Mouse (Mus musculus): ENCODE measurements around the gene Ttc39d.
A peak's percentile ranks its signal among the peaks of the same experiment; 100 is the strongest.
"Not testable (repeated sequence)": the region's sequence is repeated elsewhere in the genome, so short reads cannot be mapped to it uniquely, and the experiment has no call there.

Gene Ttc39d

DNA sequence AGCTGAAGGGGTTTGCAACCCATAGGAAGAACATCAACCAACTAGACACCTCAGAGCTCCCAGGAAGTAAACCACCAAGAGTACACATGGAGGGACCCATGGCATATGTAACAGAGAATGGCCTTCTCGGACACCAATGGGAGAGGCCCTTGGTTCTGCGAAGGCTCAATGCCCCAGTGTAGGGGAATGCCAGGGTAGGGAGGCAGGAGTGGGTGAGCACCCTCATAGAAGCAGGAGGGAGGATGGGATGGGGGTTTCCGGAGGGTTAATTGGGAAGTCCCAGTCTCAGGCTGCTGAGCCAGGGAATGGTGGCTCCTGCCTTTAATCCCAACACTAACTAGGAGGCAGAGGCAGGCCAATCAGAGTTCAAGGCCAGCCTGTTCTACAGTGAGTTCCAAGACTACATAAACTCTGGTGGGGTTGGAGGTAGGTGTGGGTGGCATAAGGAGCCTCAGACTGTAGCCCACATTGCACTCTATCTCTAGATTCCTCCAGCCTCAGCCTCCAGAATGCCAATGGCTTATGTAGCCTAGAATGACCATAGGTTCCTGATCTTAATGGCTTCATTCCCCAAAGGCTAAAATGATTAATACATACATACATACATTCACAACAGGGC, 8.0 kb upstream of the Ttc39d start:
- no peak for DNase-seq (ENCODE audit: low spot score)

DNA sequence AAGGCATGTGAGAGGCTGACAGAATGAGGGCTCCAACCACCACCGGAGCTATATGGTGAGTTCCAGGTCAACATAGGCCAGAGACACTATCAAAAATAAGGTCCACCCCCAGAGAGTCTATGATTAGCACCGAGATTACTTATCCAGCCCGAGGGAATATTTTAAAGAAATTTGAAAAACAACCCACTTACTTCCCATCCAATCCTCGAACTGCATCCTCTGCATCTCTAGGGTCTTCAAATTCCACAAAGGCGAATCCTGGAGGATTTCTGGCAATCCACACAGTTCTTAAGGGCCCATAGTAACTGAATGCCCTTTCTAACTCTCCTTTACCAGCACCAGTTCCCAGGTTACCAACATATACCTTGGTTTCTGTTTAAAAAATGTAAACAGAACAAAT, 1.6 kb upstream of the Ttc39d start:
- no peak for DNase-seq (ENCODE audit: low spot score)

DNA sequence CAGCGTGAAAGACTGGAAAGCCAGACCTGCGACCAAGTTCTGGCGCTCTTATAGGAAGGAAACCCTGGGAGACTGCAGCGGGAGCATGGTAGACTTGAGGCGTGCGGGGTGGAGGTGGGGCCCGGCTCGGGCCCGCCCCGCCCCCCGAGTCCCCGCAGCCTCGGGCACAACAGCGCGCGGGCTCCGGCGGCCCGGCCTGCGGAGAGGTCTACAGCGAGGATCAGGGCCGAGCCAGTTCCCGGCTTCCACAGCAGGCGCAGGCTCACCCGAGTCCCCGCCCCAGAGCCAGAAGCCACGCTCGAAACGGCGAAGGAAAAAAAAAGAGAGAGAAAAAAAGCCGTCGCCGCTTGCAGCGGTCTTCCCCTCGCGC, 974 bp upstream of the Ttc39d start:
- no peak for DNase-seq (ENCODE audit: low spot score)

DNA sequence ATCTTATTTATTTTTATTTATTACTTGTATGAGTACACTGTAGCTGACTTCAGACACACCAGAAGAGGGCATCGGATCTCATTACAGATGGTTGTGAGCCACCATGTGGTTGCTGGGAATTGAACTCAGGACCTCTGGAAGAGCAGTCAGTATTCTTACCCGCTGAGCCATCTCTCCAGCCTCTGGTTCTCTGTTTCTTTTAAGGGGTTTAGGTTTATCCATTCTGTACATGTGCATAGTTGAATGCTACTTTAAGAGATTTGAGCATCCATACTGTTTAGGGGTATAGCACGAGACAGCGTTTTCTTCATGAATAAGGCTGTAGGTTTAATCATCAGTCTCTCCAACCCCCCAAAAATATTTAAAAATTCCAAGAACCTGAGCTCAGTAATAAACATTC, 6.7 kb downstream of the Ttc39d start:
- not testable (repeated sequence) for DNase-seq (ENCODE audit: low spot score)

DNA sequence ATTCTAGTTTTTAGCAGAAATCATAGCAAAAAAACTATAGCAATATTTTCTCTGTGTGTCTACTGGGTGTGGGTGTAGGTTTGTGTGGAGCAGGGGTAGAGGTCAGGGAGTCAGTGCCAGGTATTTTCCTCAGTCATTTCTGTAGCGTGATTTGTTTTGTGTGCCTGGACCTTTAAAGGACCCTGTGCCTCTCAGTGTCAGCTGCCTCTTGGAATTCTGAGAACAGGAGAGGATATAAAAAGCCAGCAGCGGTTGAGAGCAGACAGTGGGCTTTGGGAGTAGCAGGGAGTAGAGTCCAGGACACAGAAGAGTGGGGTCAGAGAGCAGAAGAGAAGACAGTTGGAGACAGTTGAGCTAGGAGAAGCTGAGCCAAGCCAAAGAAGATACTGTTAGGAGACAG, 12.9 kb downstream of the Ttc39d start:
- DNase-seq (ENCODE audit: low spot score): no peak

DNA sequence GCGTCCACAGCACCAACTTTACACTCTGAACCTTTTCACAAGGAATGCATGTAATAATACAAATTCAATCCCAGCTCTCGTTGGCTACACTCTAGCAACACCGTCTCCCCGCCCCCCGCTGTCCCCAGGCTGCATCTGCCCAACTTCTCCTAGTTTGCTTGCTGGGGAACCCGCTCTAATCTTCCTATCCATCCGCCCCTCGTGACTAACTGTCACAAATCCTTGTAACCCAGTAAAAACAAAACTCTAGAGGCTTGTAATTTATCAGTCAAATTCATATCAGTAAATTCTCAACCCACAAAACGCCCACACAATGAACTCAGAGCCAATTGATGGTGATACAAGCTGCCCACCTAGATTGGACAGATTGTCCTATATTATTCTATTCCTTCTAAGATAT, 13.9 kb downstream of the Ttc39d start:
- no peak for DNase-seq (ENCODE audit: low spot score)

DNA sequence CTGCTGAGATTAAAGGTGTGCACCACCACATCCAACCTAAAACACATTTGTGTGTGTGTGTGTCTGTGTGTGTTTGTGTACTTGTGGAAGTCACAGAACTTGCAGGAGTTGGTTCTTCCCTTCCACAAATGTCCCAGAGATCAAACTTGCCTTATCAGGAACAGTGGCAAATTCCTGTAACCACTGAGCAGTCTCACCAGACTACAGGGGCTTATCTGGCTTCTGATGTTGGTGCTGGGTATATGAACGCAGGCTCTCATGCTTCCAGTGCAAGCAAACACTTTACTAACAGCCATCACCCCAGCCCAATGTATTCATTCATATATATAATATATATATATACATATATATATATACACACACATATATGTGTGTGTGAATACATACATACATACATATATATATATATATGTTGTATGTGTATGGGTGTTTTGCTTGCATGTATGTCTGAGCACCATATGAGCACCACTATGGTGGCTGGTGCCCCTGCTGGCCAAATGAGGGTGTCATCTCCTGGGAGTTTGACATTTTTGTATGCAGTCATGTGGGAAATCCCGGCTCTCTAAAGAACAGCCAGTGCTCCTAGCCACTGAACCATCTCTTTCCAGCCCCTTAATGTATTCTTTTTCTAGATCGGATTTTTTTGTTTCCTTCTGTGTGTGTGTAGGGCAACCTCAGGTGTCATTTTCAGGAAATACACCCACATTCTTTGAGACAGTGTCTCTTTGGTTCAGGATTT, 14.8 kb downstream of the Ttc39d start:
- no peak for DNase-seq (ENCODE audit: low spot score)

DNA sequence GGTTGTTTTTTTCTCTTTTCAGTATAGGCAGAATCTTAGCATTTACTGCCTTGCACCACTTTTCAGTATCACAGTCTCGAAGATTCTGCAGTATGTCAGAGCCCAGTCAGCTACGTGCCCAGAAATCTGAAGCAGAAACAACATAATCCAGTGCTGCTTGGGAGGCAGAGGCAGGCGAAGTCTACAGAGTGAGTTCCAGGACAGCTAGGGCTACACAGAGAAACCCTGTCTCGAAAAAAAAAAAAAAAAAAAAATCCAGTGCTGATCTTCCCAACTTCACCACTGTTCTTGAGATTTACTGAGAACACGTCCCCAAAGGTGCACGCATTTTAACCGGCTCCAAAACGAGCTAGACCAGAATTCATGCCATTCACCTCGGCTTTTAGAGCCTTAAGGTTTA, 16.6 kb downstream of the Ttc39d start:
- no peak for DNase-seq (ENCODE audit: low spot score)

DNA sequence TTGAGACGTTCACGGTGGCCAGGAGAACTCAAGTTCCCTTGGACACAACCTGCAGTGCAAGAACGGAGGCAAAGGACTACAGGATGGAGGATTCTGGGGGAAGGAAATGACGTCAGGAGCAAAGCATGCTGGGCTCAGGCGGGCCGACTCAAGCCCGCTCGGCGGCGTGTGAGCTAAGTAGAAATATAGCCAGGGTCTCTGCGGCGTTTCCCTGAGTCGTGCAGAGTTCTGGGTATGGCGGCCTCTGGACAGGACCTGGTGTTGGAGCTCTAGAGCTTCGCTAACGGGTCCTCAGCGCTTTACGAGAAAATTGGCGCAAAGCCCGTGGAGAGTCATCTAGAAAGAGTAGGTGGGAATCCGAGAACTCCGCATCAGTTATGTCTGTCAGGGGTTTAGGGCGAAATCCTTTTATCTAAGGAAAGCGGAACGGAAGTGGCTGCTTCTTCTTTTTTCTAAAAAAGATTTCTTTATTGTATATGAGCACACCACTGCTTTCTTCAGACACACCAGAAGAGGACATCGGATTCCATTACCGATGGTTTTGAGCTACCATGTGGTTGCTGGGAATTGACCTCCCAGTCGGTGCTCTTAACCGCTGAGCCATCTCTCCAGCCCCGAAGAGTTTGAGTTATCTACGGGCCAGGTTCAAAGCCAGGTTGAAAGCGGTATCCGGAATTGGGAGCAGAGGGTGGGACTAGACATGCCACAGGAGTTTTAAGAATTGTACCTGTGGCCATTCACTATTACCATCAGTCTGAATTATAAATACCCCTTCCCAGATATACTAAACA, 17.3 kb downstream of the Ttc39d start, which contains the start of gene Gemin6:
Gene Gemin6 (plus strand): TSS at position 116 of the 791 bp plus-strand sequence.
- DNase-seq (ENCODE audit: low spot score): peak; percentile 63

DNA sequence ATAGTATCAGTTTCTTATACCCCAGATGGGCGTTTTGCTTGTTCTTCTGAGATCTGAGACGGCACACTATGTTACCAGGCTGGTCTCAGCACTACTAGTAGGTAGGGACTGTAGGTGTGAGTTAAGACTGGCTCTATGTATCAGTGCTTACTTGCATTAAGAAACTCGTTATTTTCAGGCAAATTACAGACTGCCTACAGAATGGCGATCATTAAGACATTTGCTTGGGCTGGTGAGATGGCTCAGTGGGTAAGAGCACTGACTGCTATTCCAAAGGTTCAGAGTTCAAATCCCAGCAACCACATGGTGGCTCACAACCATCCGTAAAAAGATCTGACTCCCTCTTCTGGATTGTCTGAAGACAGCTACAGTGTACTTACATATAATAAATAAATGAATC, 17.9 kb downstream of the Ttc39d start:
- not testable (repeated sequence) for DNase-seq (ENCODE audit: low spot score)

DNA sequence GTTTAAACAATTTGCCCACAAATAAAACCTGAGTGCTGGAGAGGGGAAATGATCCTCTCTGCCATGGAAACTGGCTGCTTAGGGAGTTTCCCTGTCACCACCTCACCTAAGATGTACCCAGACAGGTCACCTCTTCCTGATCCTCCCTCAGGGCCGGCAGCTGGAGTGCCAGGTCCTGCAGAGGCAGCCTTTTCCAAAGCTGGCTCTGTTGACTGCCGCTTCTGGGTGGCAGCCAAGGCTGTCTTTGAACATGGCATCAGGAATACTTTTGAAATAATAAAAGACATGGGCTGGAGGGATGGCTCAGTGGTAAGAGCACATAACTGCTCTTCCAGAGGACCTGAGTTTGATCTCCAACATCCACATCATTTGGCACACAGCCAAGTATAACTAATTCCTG, 22.1 kb downstream of the Ttc39d start:
- DNase-seq (ENCODE audit: low spot score): no peak

DNA sequence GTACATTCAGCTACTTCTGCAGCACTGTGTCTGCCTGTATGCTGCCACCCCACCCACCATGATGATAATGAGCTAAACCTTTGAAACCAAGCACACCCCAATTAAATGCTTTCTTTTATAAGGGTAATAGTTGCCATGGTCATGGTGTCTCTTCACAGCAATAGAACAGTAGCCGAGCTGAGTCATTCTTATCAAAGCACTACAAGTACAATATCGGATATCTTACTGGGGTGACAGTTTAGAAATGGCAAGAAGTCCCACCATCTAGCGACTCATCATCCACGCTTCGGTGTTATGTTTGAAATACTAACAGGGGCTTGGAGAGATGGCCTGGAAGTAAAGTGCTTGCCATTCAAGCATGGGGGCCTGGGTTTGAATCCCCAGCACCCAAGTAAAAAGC, 26.6 kb downstream of the Ttc39d start:
- DNase-seq (ENCODE audit: low spot score): no peak

DNA sequence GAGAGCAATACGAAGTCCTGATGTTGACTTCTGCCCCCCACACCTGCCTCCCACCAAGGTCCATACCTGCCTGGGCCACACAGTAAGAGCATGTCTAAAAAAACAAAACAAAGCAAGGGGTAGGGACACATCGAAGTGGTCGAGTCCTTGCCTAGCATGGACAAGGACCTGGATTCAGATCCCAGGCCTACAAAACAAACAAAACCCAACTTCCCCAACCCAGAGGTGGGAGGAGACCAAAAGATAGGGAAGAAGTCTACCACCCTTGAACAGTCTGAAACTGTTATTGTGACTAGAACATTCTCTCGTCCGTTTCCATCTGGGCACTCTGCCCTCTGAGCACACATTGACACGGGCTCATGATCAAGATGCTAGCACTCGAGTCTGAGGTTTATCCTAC, 27.1 kb downstream of the Ttc39d start:
- no peak for DNase-seq (ENCODE audit: low spot score)

DNA sequence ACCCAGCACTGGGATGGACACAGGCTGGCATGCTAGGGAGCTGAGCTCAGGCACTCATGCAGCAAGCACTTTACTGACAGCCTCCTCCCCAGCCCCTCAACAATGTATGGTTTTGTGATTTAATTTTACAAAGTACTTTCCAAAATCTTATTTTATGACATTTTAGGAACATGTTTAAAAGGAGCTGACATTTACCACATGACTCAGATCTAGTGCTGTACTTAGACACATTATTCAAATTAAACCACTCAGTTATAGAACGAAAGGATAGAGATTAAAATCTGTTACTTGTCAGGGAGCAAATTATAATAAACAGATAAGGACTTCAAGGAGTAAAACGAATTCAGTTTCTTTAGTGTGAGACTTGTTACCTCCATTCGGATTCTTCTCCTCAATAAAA, 28.2 kb downstream of the Ttc39d start:
- DNase-seq (ENCODE audit: low spot score): no peak

DNA sequence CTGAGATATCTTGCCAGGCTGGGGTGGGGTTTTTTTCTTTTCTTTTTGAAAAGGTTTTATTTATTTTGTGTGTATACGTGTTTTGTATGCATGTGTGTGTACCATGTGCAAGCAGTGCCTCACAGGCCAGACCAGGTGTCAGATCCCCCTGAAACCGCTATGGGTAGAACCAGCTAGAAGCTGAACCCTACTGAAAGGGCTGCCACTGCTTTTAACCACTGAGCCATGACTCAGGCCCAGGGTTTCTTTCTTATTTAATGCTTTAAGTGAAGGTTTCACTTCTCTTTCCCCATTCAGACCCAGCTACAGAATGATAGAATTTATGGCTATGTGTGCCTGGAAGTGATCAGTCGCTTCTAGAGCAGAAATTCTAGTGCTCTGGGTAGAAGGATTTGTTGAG, 29.5 kb downstream of the Ttc39d start:
- no peak for DNase-seq (ENCODE audit: low spot score)

DNA sequence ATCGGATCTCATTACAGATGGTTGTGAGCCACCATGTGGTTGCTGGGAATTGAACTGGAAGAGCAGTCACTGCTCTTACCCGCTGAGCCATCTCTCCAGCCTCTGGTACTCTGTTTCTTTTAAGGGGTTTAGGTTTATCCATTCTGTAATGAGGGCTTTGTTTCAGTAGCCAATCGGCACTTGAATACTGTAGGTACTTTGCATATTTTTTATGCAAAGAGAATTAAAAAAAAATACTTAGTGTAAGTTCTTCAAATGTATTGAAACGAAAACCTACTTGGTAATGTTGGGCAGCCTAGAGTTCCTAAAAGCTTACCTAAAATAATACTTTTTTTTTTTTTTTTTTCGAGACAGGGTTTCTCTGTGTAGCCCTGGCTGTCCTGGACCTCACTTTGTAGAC, 30.2 kb downstream of the Ttc39d start:
- no peak for DNase-seq (ENCODE audit: low spot score)

DNA sequence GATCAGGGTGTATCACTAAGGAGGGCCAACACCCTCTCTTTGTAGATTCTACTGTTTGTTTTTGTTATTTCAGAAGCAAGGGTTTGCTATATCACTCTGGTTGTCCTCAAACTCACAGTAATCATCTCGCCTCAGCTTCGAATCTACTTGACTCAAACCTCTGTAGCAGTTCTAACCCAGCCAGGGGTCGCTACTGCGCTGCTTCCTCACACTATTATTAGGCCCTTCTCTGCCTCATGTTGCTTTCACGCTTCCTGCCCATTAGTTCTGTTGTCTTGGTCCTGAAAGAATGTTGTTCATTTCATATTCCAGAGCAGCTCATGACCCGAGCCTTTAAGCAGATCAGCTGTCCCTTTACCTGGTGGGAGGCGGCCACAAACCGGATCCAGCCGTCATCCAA, 34.3 kb downstream of the Ttc39d start:
- no peak for DNase-seq (ENCODE audit: low spot score)

DNA sequence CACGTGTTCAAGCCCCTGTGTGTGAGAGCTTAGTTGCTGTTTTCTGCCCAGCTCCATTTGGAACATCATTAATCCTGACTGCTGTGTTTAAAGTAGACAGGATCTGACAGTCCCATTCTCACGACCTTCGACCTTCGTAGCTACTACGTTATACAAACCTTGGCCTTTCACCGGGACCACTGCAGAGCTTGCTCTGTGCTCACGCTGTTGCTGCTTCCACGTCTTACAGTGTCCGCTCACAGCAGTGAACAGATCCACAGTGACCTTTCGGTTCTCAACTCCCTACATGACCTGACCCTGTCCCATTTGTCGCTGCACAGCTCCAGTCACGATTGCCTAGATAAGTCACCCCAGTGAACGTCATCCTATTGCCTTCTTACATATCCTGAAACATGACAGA, 35.9 kb downstream of the Ttc39d start:
- DNase-seq (ENCODE audit: low spot score): no peak

DNA sequence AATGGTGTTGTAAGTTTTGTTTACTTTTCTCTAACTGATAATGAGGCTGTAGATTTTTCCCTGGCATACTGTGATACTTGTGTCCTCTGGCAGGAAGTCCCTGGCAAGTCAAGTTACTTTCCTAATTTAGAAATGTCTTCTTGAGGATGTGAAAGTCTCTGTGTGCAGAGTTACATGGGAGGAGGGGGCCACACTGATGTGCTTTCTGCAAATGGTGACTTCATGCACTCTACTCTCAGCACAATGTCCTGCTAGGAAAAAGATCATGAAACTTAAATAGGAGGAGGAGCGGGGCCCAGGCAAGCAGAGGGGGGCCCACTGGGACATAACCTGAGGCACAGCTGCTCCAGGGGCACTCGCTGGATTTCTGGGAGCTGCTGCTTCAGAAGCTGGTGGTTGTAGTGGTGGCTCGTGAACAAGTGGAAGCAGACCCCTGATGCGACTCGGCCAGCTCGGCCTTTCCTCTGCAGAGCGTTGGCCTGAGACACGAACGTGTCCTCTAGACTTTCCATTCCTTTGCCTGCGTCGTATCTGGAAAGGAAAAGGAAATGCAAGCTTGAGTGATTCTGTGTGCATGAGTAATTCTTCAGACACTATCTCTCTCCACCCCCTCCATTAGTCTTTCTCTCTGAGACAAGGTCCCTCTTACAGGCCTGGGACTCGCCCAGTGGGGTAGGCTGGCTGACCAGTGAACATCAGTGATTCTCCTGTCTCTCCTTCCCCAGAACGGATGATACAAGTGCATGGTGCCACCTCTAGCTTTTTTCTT, 45.7 kb downstream of the Ttc39d start:
- DNase-seq (ENCODE audit: low spot score): no peak

DNA sequence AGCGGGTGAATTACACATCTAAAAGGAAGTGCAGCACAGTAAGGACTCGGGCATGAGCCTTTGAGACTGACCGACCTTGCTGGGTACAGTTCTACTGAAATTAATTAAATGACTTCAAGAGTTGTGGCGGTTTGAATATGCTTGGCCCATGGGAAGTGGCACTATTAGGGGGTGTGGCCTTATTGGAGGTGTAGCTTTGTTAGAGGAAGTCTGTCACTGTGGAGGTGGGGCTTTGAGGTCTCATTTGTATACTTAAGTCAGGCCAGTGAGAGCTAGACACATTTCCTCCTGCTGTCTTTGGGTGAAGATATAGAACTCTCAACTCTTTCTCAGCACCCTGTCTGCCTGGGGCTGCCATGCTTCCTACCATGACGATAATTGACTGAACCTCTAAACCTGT, 47.2 kb downstream of the Ttc39d start:
- DNase-seq (ENCODE audit: low spot score): no peak

DNA sequence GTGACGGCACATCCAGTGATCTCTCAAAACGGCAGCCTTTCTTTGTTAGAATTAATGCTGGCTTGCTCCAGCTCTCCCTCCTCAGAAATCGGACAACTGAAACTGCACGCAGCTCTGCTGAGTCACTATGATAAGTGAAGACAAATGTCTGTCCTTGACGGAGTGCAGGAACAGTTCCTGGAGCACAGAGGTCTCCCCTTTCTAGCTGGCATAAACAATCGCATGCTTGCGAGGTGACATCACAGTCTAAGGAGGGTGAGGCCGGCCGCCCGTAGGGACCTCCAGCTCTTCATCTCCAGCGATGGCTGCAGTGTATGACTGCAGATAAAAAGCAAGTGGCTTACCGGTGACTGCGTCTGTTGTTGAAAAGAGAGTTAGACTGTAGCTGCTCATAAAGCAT, 47.9 kb downstream of the Ttc39d start:
- peak; percentile 20 for DNase-seq (ENCODE audit: low spot score)

DNA sequence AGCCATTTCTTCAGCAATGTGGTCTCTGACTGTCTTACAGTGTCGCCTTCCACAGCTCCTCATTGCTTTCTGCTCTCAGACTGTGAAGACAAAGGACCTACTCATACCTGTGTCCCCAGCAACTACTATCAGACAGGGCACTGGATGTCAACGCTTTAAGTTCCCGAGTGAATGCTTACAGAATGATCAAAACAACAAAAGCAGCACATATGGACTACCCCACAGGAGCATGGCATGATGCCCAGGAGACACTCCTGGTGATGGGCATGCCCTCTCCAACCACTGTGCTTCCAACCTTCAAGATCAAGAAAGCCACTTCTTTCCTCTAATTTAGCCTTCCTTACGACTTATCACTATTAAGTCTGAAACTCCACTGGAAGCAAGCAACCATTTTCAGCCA, 59.8 kb downstream of the Ttc39d start:
- DNase-seq (ENCODE audit: low spot score): no peak
